Mouse (Mus musculus): ENCODE data around the gene Rabgef1.

GRCm38 (mm10) chr5:130190909-130191308 lies 19.3 kb downstream of the Rabgef1 start:
- no peak for TF ChIP-seq POLR2A (IDR thresholded peaks at IDR 0.05; ENCODE audit: low read depth, low read length)
- TF ChIP-seq ETS1 (conservative IDR thresholded peaks at IDR 0.05; ENCODE audit: low read depth, low read length) = no peak
- TF ChIP-seq CTCF (conservative IDR thresholded peaks at IDR 0.05 in 1 of 2, IDR thresholded peaks at IDR 0.05 in 1 of 2; ENCODE audit: low read depth in 2 of 2, low read length in 2 of 2) = no peak
- no peak for TF ChIP-seq EP300 (IDR thresholded peaks at IDR 0.05; ENCODE audit: low read length)
- no peak for TF ChIP-seq GABPA (IDR thresholded peaks at IDR 0.05; ENCODE audit: insufficient replicate concordance, low read depth, low read length)
- TF ChIP-seq RCOR1 (conservative IDR thresholded peaks at IDR 0.05; ENCODE audit: low read depth, low read length) = no peak
- TF ChIP-seq JUND (conservative IDR thresholded peaks at IDR 0.05; ENCODE audit: low read depth, low read length) = no peak
- no peak for TF ChIP-seq ZNF384 (IDR thresholded peaks at IDR 0.05; ENCODE audit: low read depth, low read length)
- TF ChIP-seq MYC (IDR thresholded peaks at IDR 0.05; ENCODE audit: low read depth, low read length) = no peak
